Mouse (Mus musculus): Measurements from ENCODE around the gene Tnnc2. TPM values are rescaled to one million over a fixed set of nuclear protein-coding genes. Genes with fewer than 3 reads are reported as not detected.

Gene Tnnc2
- polyA plus RNA-seq, 1 experiment: 0.38 TPM

GRCm38 (mm10) chr2:164787032-164787431 lies 7.3 kb upstream of the Tnnc2 start:
- Histone ChIP-seq H3K27ac (ENCODE audit: control insufficient read depth, insufficient read depth, low read length) (no peak overlapping the region), H3K4me1 (replicated peaks; ENCODE audit: control insufficient read depth, insufficient read depth, low read length) (peaks cover 8% of the 10 kb centered on the region), H3K36me3 (ENCODE audit: control insufficient read depth, insufficient read depth, low read length) (0 out of 2 replicates have a peak, but pooled peaks cover 4% of the 10 kb centered on the region), H3K27me3 (ENCODE audit: control insufficient read depth, insufficient read depth, low read length) (no peaks in the 10 kb centered on the region), H3K4me3 (ENCODE audit: control insufficient read depth, insufficient read depth, low read length) (no peak overlapping the region)
- WGBS: 66% methylated on average over 3 of the region's 3 CpGs
- TF ChIP-seq CTCF (IDR thresholded peaks at IDR 0.05; ENCODE audit: borderline replicate concordance, control insufficient read depth, extremely low read depth, insufficient read depth, low read length, poor library complexity): no peak
- DNase-seq: no peak

GRCm38 (mm10) chr2:164786388-164786885 lies 6.7 kb upstream of the Tnnc2 start:
- Histone ChIP-seq H3K27me3 (ENCODE audit: control insufficient read depth, insufficient read depth, low read length) (no peaks in the 10 kb centered on the region), H3K4me3 (ENCODE audit: control insufficient read depth, insufficient read depth, low read length) (peak overlapping the region; percentile 75), H3K36me3 (ENCODE audit: control insufficient read depth, insufficient read depth, low read length) (no peaks in the 10 kb centered on the region), H3K27ac (ENCODE audit: control insufficient read depth, insufficient read depth, low read length) (no peak overlapping the region), H3K4me1 (replicated peaks; ENCODE audit: control insufficient read depth, insufficient read depth, low read length) (peaks cover 8% of the 10 kb centered on the region)
- no peak for DNase-seq
- TF ChIP-seq POLR2A (IDR thresholded peaks at IDR 0.05; ENCODE audit: control insufficient read depth, extremely low read depth, insufficient read depth, low read length, poor library complexity) (no peak), CTCF (IDR thresholded peaks at IDR 0.05; ENCODE audit: borderline replicate concordance, control insufficient read depth, extremely low read depth, insufficient read depth, low read length, poor library complexity) (no peak)
- WGBS: 30% methylated on average over 15 of the region's 15 CpGs

- Histone ChIP-seq H3K27me3 (ENCODE audit: control insufficient read depth, insufficient read depth, low read length) (no peaks in the 10 kb centered on the region), H3K36me3 (ENCODE audit: control insufficient read depth, insufficient read depth, low read length) (no peaks in the 10 kb centered on the region), H3K4me3 (ENCODE audit: control insufficient read depth, insufficient read depth, low read length) (peak within 1 kb of the TSS; percentile 75), H3K27ac (ENCODE audit: control insufficient read depth, insufficient read depth, low read length) (no peak within 1 kb of the TSS), H3K4me1 (replicated peaks; ENCODE audit: control insufficient read depth, insufficient read depth, low read length) (peaks cover 8% of the 10 kb centered on the region)
- under 1% methylated on average over 88 of the region's 89 CpGs for WGBS
- no peak for TF ChIP-seq POLR2A (IDR thresholded peaks at IDR 0.05; ENCODE audit: control insufficient read depth, extremely low read depth, insufficient read depth, low read length, poor library complexity)
- no peak; the same call in 1 of the 2 replicates for TF ChIP-seq CTCF (IDR thresholded peaks at IDR 0.05; ENCODE audit: borderline replicate concordance, control insufficient read depth, extremely low read depth, insufficient read depth, low read length, poor library complexity)
- DNase-seq: peak; percentile 61
These were observed 6.0 kb upstream of the Tnnc2 start, which contains the start of gene Snx21 for GRCm38 (mm10) chr2:164785481-164786387. Snx21 (plus strand) TSS chr2:164785823.

- H3K4me1 ChIP-seq (replicated peaks; ENCODE audit: control insufficient read depth, insufficient read depth, low read length): peaks cover 8% of the 10 kb centered on the region
- no peak overlapping the region for H3K27ac ChIP-seq (ENCODE audit: control insufficient read depth, insufficient read depth, low read length)
- no peak for DNase-seq
- no peak overlapping the region; the same call in 1 of the 2 replicates for H3K4me3 ChIP-seq (ENCODE audit: control insufficient read depth, insufficient read depth, low read length)
- TF ChIP-seq CTCF (IDR thresholded peaks at IDR 0.05; ENCODE audit: borderline replicate concordance, control insufficient read depth, extremely low read depth, insufficient read depth, low read length, poor library complexity): no peak
- TF ChIP-seq POLR2A (IDR thresholded peaks at IDR 0.05; ENCODE audit: control insufficient read depth, extremely low read depth, insufficient read depth, low read length, poor library complexity): no peak
- H3K27me3 ChIP-seq (ENCODE audit: control insufficient read depth, insufficient read depth, low read length): no peaks in the 10 kb centered on the region
- H3K36me3 ChIP-seq (ENCODE audit: control insufficient read depth, insufficient read depth, low read length): no peaks in the 10 kb centered on the region
- 15% methylated on average over 7 of the region's 7 CpGs for WGBS
These were observed 5.2 kb upstream of the Tnnc2 start for GRCm38 (mm10) chr2:164784869-164785420.

- no peak for DNase-seq
- Histone ChIP-seq H3K4me3 (ENCODE audit: control insufficient read depth, insufficient read depth, low read length) (no peak overlapping the region), H3K27me3 (ENCODE audit: control insufficient read depth, insufficient read depth, low read length) (no peaks in the 10 kb centered on the region), H3K4me1 (replicated peaks; ENCODE audit: control insufficient read depth, insufficient read depth, low read length) (peaks cover 8% of the 10 kb centered on the region), H3K27ac (ENCODE audit: control insufficient read depth, insufficient read depth, low read length) (no peak overlapping the region), H3K36me3 (ENCODE audit: control insufficient read depth, insufficient read depth, low read length) (no peaks in the 10 kb centered on the region)
- 84% methylated on average over 7 of the region's 7 CpGs for WGBS
- no peak for TF ChIP-seq POLR2A (IDR thresholded peaks at IDR 0.05; ENCODE audit: control insufficient read depth, extremely low read depth, insufficient read depth, low read length, poor library complexity)
- TF ChIP-seq CTCF (IDR thresholded peaks at IDR 0.05; ENCODE audit: borderline replicate concordance, control insufficient read depth, extremely low read depth, insufficient read depth, low read length, poor library complexity): no peak
These were observed 4.3 kb upstream of the Tnnc2 start for GRCm38 (mm10) chr2:164783926-164784581.

- no peak overlapping the region for H3K4me3 ChIP-seq (ENCODE audit: control insufficient read depth, insufficient read depth, low read length)
- H3K27ac ChIP-seq (ENCODE audit: control insufficient read depth, insufficient read depth, low read length): no peak overlapping the region
- TF ChIP-seq CTCF (IDR thresholded peaks at IDR 0.05; ENCODE audit: borderline replicate concordance, control insufficient read depth, extremely low read depth, insufficient read depth, low read length, poor library complexity): no peak
- no peak for TF ChIP-seq POLR2A (IDR thresholded peaks at IDR 0.05; ENCODE audit: control insufficient read depth, extremely low read depth, insufficient read depth, low read length, poor library complexity)
- no peaks in the 10 kb centered on the region for H3K27me3 ChIP-seq (ENCODE audit: control insufficient read depth, insufficient read depth, low read length)
- WGBS: 92% methylated on average over 4 of the region's 4 CpGs
- no peak for DNase-seq
- peaks cover 8% of the 10 kb centered on the region for H3K4me1 ChIP-seq (replicated peaks; ENCODE audit: control insufficient read depth, insufficient read depth, low read length)
- H3K36me3 ChIP-seq (ENCODE audit: control insufficient read depth, insufficient read depth, low read length): no peaks in the 10 kb centered on the region
These were observed 2.1 kb upstream of the Tnnc2 start for GRCm38 (mm10) chr2:164781876-164782275.
